Mouse (Mus musculus) kidney, postnatal 25 days (tissue): ENCODE measurements around the gene Maff.

Source experiments
- DNase-seq, 2 experiments: peaks; one replicate each; pipeline ENCODE4 v3.0.0; 2021; ENCODE audit warnings: mixed read lengths in 2 of 2

Gene Maff

GRCm38 (mm10) chr15:79330521-79330920 lies 15.9 kb upstream of the Maff start:
- no peak for DNase-seq

- DNase-seq: peak in 1 of 2 experiments; percentile 65
Measured at GRCm38 (mm10) chr15:79333409-79333808, 13.0 kb upstream of the Maff start.

GRCm38 (mm10) chr15:79335061-79335655 lies 11.3 kb upstream of the Maff start:
- DNase-seq: no peak

GRCm38 (mm10) chr15:79338978-79339377 lies 7.4 kb upstream of the Maff start:
- DNase-seq: no peak

- DNase-seq: no peak
Measured at GRCm38 (mm10) chr15:79342641-79343337, 3.6 kb upstream of the Maff start.

- no peak for DNase-seq
Measured at GRCm38 (mm10) chr15:79344627-79345026, 1.8 kb upstream of the Maff start.

- peak; percentile 91 to 93 for DNase-seq
Measured at GRCm38 (mm10) chr15:79347165-79347844, 884 bp downstream of the Maff start.

- DNase-seq: peak; percentile 71 to 89
Measured at GRCm38 (mm10) chr15:79347845-79348506, 1.6 kb downstream of the Maff start.

GRCm38 (mm10) chr15:79348651-79349050 lies 2.2 kb downstream of the Maff start:
- DNase-seq: no peak

- no peak for DNase-seq
Measured at GRCm38 (mm10) chr15:79350866-79351265, 4.4 kb downstream of the Maff start.

- peak; percentile 56 to 84 for DNase-seq
Measured at GRCm38 (mm10) chr15:79351331-79351767, 4.9 kb downstream of the Maff start.

GRCm38 (mm10) chr15:79352479-79352878 lies 6.1 kb downstream of the Maff start:
- DNase-seq: no peak

GRCm38 (mm10) chr15:79353690-79354305 lies 7.4 kb downstream of the Maff start:
- DNase-seq: no peak

GRCm38 (mm10) chr15:79354619-79355018 lies 8.2 kb downstream of the Maff start:
- no peak for DNase-seq

- DNase-seq: no peak
Measured at GRCm38 (mm10) chr15:79356481-79356880, 10.1 kb downstream of the Maff start.

GRCm38 (mm10) chr15:79357036-79357911 lies 10.9 kb downstream of the Maff start:
- peak; percentile 77 to 88 for DNase-seq

GRCm38 (mm10) chr15:79357974-79358690 lies 11.7 kb downstream of the Maff start:
- no peak for DNase-seq

- peak; percentile 76 to 85 for DNase-seq
Measured at GRCm38 (mm10) chr15:79359954-79360353, 13.5 kb downstream of the Maff start.

- DNase-seq: no peak
Measured at GRCm38 (mm10) chr15:79360371-79360770, 13.9 kb downstream of the Maff start.

GRCm38 (mm10) chr15:79361023-79361422 lies 14.6 kb downstream of the Maff start:
- no peak for DNase-seq

- DNase-seq: no peak
Measured at GRCm38 (mm10) chr15:79364120-79364519, 17.7 kb downstream of the Maff start.
